Mouse (Mus musculus) heart, embryonic 10.5 days (tissue): ENCODE data around the gene Mst1r. TPM values are rescaled to one million over a fixed set of nuclear protein-coding genes. Genes with fewer than 3 reads are reported as not detected.
A peak's percentile ranks its signal among the peaks of the same experiment; 100 is the strongest.

Experiments used
- DNase-seq: peaks from one replicate; pipeline ENCODE4 v3.0.0-alpha.2; 2017; ENCODE audit warnings: low spot score
- H3K27ac ChIP-seq: fragments of 300-500 bp; sonication (generic); 2 replicates; pipeline ENCODE4 v1.5.1; 2016; ENCODE audit warnings: mild to moderate bottlenecking
- H3K27me3 ChIP-seq: fragments of 300-500 bp; sonication (generic); 2 replicates; pipeline ENCODE4 v1.6.1; 2016; ENCODE audit warnings: mild to moderate bottlenecking; ENCODE audit not compliant: poor library complexity, insufficient read depth, severe bottlenecking
- H3K36me3 ChIP-seq: fragments of 300-500 bp; sonication (generic); 2 replicates; pipeline ENCODE4 v1.6.1; 2016; ENCODE audit warnings: mild to moderate bottlenecking, moderate library complexity
- H3K4me1 ChIP-seq: fragments of 300-500 bp; sonication (generic); 2 replicates; pipeline ENCODE4 v1.6.1; 2016; ENCODE audit warnings: mild to moderate bottlenecking
- H3K4me3 ChIP-seq: fragments of 300-500 bp; sonication (generic); 2 replicates; pipeline ENCODE4 v1.5.1; 2016; ENCODE audit warnings: mild to moderate bottlenecking, moderate library complexity
- H3K9me3 ChIP-seq: fragments of 300-500 bp; sonication (generic); 2 replicates; pipeline ENCODE4 v1.6.1; 2016; ENCODE audit warnings: mild to moderate bottlenecking, moderate library complexity
- WGBS: fragments of 180-500 bp; shearing (Covaris S2); methylation state at CpG from one replicate; pipeline ENCODE4 v1.1.7; 2016; 5-methylcytosine and 5-hydroxymethylcytosine counted together
- polyA plus RNA-seq: library from polyadenylated mRNA; unstranded; fragments of >200 nt; fragmentation: Nextera tagmentation; extraction: Ambion mirVana; gene quantifications from 2 replicates; pipeline ENCODE4 v1.2.1, GENCODE M21; 2016

Gene Mst1r
- polyA plus RNA-seq, 1 experiment from 2014 or later, result 3.8 TPM

DNA sequence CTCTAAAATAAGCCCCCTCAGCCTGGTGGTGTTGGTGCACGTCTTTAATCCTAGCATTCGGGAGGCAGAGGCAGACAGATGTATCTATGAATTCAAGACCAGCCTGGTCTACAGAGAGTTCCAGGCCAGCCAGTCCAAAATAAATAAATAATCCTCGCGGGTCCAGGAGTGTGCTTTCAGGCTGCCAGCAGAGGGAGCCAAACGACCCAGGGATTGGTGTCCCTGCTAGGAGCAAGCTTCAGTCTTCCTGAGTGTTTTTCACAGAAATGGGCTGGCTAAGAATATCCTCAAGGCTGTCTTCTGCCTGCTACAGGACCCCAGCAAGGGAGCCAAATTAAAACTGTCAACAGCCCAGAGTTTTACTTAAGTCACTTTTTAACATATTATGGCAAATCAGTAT is 57.0 kb downstream of the Mst1r start:
- Histone ChIP-seq H3K27ac (peak overlapping the region; percentile 67; the same call in 1 of the 2 replicates), H3K4me1 (peaks cover 17% of the 10 kb centered on the region), H3K27me3 (no peaks in the 10 kb centered on the region), H3K4me3 (no peak overlapping the region), H3K36me3 (peaks cover 73% of the 10 kb centered on the region), H3K9me3 (no peaks in the 10 kb centered on the region)
- peak; percentile 94 for DNase-seq
- 21% methylated on average over 5 of the region's 5 CpGs for WGBS

DNA sequence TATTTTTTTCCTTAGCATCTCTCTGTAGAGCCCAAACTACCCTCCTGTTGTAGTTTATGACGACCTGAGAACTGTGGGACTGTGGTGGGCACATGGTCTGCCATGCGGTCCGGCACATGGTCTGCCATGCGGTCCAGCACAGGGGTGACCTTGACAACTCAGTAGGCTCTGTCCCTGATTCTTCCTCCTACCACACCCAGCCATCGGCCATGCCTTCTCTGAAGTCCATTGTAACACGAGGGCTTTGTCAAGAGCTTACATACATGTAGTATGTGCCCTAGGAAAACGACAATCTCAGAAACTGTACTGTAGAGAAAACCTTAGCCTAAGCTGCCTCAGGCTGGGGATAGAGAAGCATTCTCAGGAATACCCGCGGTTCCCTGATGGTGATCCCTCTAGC is 58.0 kb downstream of the Mst1r start:
- no peak for DNase-seq
- Histone ChIP-seq H3K36me3 (peaks cover 71% of the 10 kb centered on the region), H3K9me3 (no peaks in the 10 kb centered on the region), H3K27me3 (no peaks in the 10 kb centered on the region), H3K27ac (peak overlapping the region; percentile 67), H3K4me1 (peaks cover 17% of the 10 kb centered on the region), H3K4me3 (no peak overlapping the region)
- WGBS, result 88% methylated on average over 9 of the region's 9 CpGs

DNA sequence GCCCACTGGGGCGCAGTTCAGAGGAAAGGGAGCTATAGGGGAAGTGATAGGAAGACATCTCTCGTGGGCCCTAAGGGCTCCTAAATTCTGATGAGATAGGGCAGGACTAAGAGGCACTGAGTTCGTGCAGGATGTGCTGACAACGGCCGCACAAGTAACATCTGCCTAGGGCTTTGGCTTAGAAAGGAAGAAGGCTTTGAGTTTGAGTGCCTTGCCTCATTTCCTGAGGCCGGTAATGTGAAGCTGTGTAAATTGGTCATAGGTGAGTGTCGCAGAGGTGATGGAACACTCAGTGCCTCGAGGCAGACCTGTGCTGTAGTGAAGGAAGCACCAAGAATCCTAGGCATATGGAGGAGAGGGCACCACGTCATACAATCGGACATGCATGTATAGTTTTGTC is 60.0 kb downstream of the Mst1r start:
- H3K27ac ChIP-seq, result peak overlapping the region; percentile 4; the same call in 1 of the 2 replicates
- DNase-seq, result no peak
- H3K4me3 ChIP-seq, result no peak overlapping the region
- peaks cover 71% of the 10 kb centered on the region for H3K36me3 ChIP-seq
- no peaks in the 10 kb centered on the region for H3K9me3 ChIP-seq
- H3K27me3 ChIP-seq, result no peaks in the 10 kb centered on the region
- H3K4me1 ChIP-seq, result peaks cover 27% of the 10 kb centered on the region
- WGBS, result 81% methylated on average over 10 of the region's 10 CpGs

DNA sequence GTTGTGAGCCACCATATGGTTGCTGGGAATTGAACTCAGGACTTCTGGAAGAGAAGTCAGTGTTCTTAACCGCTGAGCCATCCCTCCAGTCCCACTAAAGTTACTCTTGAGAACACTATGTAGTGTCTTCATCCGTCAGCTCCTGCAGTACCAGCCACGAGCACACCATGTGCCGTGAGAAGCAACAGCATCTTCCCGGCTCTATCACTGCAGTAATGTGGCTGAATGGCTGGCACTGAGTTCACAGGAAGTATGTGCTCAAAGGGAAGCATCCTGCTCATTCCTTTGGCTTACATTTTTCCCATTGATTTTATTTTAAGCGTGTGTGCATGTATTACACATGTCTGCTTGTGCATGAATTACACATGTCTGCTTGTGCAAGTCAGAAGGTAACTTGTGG is 60.8 kb downstream of the Mst1r start:
- 80% methylated on average over 6 of the region's 6 CpGs for WGBS
- no peak for DNase-seq
- Histone ChIP-seq H3K27me3 (no peaks in the 10 kb centered on the region), H3K4me1 (peaks cover 25% of the 10 kb centered on the region), H3K4me3 (no peak overlapping the region), H3K36me3 (peaks cover 71% of the 10 kb centered on the region), H3K27ac (no peak overlapping the region), H3K9me3 (no peaks in the 10 kb centered on the region)

DNA sequence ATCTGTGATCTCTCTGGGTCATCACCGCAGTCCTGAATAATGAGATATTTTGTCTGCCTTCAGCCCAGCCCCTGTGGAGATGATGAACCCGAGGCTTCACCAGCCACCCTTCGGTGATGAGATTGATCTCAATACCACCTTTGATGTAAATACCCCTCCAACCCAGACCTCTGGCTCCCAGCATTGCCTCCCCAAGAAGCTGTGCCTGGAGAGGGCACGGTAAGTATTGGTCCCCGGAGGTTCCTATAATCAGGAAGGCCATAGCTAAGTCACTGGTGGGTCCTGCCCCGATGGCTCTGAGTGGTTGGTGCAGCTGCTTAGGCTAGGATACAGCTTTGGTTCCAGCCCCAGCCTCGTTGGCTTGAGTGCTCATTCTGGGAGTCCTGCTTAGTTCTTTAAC is 61.9 kb downstream of the Mst1r start:
- Histone ChIP-seq H3K4me3 (no peak overlapping the region), H3K9me3 (no peaks in the 10 kb centered on the region), H3K4me1 (peaks cover 24% of the 10 kb centered on the region; the same call in 1 of the 2 replicates), H3K27me3 (no peaks in the 10 kb centered on the region), H3K36me3 (peaks cover 66% of the 10 kb centered on the region), H3K27ac (no peak overlapping the region)
- DNase-seq, result no peak
- 84% methylated on average over 7 of the region's 7 CpGs for WGBS

Other genes starting within 250 kb of the Mst1r start
- 4.2 and 4.5 TPM in 2 replicates for gene Slc38a3, start 237.3 kb upstream of the Mst1r start, polyA plus RNA-seq
- 1.2 and 3.2 TPM in 2 replicates for gene Gnat1, start 227.2 kb upstream of the Mst1r start, polyA plus RNA-seq
- gene Sema3f, start 196.4 kb upstream of the Mst1r start, polyA plus RNA-seq, result 4.7 and 13.2 TPM in 2 replicates
- gene Rbm5, start 135.9 kb upstream of the Mst1r start, polyA plus RNA-seq, result 131 and 159 TPM in 2 replicates
- 59.6 and 67.1 TPM in 2 replicates for gene Rbm6, start 33.6 kb upstream of the Mst1r start, polyA plus RNA-seq
- 10.7 and 10.8 TPM in 2 replicates for gene Mon1a, start 18.7 kb upstream of the Mst1r start, polyA plus RNA-seq
- gene Actl11, start 21.6 kb downstream of the Mst1r start, polyA plus RNA-seq, result not detected in 2 replicates
- gene Camkv, start 28.8 kb downstream of the Mst1r start, polyA plus RNA-seq, result 0.79 and 2.3 TPM in 2 replicates
- gene Traip, start 43.3 kb downstream of the Mst1r start, polyA plus RNA-seq, result 18.7 and 30.8 TPM in 2 replicates
- gene Uba7, start 68.6 kb downstream of the Mst1r start, polyA plus RNA-seq, result 29.4 and 33.6 TPM in 2 replicates
- 2.2 and 3.4 TPM in 2 replicates for gene Gm20661, start 76.2 kb downstream of the Mst1r start, polyA plus RNA-seq
- 58.7 and 71.1 TPM in 2 replicates for gene Inka1, start 79.0 kb downstream of the Mst1r start, polyA plus RNA-seq
- gene Cdhr4, start 85.6 kb downstream of the Mst1r start, polyA plus RNA-seq, result 4.0 and 5.2 TPM in 2 replicates
- gene Gm20662, start 89.5 kb downstream of the Mst1r start, polyA plus RNA-seq, result 0.69 and 1.0 TPM in 2 replicates
- 40.7 and 42.3 TPM in 2 replicates for gene Ip6k1, start 95.6 kb downstream of the Mst1r start, polyA plus RNA-seq
- 30.4 and 30.7 TPM in 2 replicates for gene Gmppb, start 142.4 kb downstream of the Mst1r start, polyA plus RNA-seq
- 2.5 and 3.2 TPM in 2 replicates for gene Amigo3, start 146.3 kb downstream of the Mst1r start, polyA plus RNA-seq
- gene Mst1, start 173.6 kb downstream of the Mst1r start, polyA plus RNA-seq, result 1.6 TPM in 2 replicates
- 31.8 and 33.1 TPM in 2 replicates for gene Rnf123, start 176.5 kb downstream of the Mst1r start, polyA plus RNA-seq
- gene Apeh, start 187.7 kb downstream of the Mst1r start, polyA plus RNA-seq, result 80.7 and 84.4 TPM in 2 replicates